Mouse (Mus musculus) stomach, embryonic 16.5 days (tissue): Measurements from ENCODE around the gene Asap3. TPM values are rescaled to one million over a fixed set of nuclear protein-coding genes. Genes with fewer than 3 reads are reported as not detected.

Experiments
- ATAC-seq: fragments of 200-750 bp; cut with Nextera tagmentation; 2 replicates; pipeline ENCODE4 v1.8.0; 2017; ENCODE audit warnings: moderate number of reproducible peaks, moderate TSS enrichment; ENCODE audit not compliant: insufficient read depth, low FRiP score
- H3K27ac ChIP-seq: fragments of 300-500 bp; sonication (generic); 2 replicates; pipeline ENCODE4 v1.5.1; 2014; ENCODE audit warnings: low read length
- H3K27me3 ChIP-seq: fragments of 300-500 bp; sonication (generic); 2 replicates; pipeline ENCODE4 v1.6.1; 2014; ENCODE audit warnings: low read length, control low read depth, mixed read lengths; ENCODE audit not compliant: control insufficient read depth, insufficient read depth
- H3K36me3 ChIP-seq: fragments of 300-500 bp; sonication (generic); 2 replicates; pipeline ENCODE4 v1.6.1; 2014; ENCODE audit warnings: low read length; ENCODE audit not compliant: control insufficient read depth, insufficient read depth
- H3K4me1 ChIP-seq: fragments of 300-500 bp; sonication (generic); 2 replicates; pipeline ENCODE4 v1.6.1; 2014; ENCODE audit warnings: low read length, control low read depth, mixed read lengths; ENCODE audit not compliant: control insufficient read depth, insufficient read depth
- H3K4me2 ChIP-seq: fragments of 300-500 bp; sonication (generic); 2 replicates; pipeline ENCODE4 v1.6.1; 2014; ENCODE audit warnings: low read depth, low read length, mixed read lengths
- H3K4me3 ChIP-seq: fragments of 300-500 bp; sonication (generic); replicated peaks from 2 replicates; pipeline ENCODE4 v1.5.1; 2014; ENCODE audit warnings: mild to moderate bottlenecking, low read length
- H3K9ac ChIP-seq: fragments of 300-500 bp; sonication (generic); 2 replicates; pipeline ENCODE4 v1.6.1; 2014; ENCODE audit warnings: low read length
- H3K9me3 ChIP-seq: fragments of 300-500 bp; sonication (generic); replicated peaks from 2 replicates; pipeline ENCODE4 v1.6.1; 2016; ENCODE audit warnings: low read length, control low read depth; ENCODE audit not compliant: control insufficient read depth
- WGBS: fragments of 180-500 bp; shearing (Covaris S2); extraction: QIAGEN DNeasy Blood & Tissue Kit; methylation state at CpG from one replicate; pipeline ENCODE4 v1.1.7; 2014; 5-methylcytosine and 5-hydroxymethylcytosine counted together
- polyA plus RNA-seq: library from polyadenylated mRNA; unstranded; fragments of >200 nt; fragmentation: Nextera tagmentation; extraction: Ambion mirVana; gene quantifications from 2 replicates; pipeline ENCODE4 v1.2.1, GENCODE M21; 2015

Asap3 gene
- polyA plus RNA-seq, 1 experiment from 2014 or later = 7.0 TPM

DNA sequence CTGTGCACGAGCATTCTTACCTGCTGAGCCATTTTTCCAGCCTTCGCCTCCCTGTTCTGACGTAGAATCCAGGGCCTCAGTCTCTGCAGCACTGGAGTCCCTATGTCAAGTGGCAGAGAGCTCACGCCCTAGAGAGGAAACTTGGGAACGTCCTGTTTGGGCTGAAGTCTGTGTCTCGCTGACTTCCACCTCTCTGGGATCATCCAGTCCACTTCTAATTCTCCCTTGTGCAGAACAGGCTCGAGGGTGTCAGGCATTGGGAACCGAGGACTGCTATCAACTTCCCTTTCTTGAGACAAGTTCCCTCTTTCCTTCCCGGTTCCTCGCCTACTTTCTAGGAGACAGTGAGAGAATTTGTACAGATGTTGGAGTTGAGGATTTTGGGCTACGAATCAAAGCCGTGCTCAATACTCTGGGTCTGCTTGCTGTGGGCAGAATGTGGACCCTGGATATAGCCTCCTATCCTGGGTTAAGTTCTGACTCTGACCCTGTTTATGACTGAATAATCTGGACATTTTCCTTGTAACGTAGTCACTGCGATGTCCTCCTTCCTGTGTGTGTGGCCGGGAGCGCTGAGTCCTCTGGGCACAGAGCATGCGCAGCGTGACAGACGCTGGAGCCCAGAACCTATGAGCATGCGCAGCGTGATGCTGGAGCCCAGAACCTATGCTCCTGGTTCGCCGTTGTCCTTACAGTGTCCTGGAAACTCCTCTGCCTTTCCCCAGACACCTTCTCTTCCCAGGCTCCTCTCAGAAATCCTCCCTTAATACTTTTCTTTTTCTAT, 18.7 kb downstream of the Asap3 start:
- H3K9me3 ChIP-seq = no peaks in the 10 kb centered on the region
- no peaks in the 10 kb centered on the region for H3K36me3 ChIP-seq
- H3K9ac ChIP-seq = no peak overlapping the region
- H3K4me1 ChIP-seq = peaks cover 12% of the 10 kb centered on the region
- 79% methylated on average over 23 of the region's 23 CpGs for WGBS
- no peak overlapping the region for H3K27ac ChIP-seq
- H3K27me3 ChIP-seq = no peaks in the 10 kb centered on the region
- H3K4me3 ChIP-seq = no peak overlapping the region
- ATAC-seq = no peak
- H3K4me2 ChIP-seq = no peak overlapping the region

DNA sequence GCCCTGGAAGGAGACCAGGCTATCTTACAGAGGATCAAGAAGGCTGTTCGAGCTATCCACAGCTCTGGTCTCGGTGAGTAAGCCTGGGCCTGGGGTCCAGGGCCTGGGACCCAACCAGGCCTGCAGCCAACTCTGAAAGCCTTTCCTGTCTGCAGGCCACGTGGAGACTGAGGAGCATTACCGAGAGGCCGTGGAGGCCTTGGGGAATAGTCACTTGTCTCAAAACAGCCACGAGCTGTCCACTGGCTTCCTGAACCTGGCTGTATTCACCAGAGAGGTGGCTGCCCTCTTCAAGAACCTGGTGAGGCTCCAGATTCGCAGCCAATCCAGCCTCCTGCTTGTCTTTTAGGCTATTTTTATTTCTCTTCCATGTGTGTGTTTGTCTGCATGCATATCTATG, 21.2 kb downstream of the Asap3 start:
- Histone ChIP-seq H3K9me3 (no peaks in the 10 kb centered on the region), H3K9ac (no peak overlapping the region), H3K36me3 (no peaks in the 10 kb centered on the region), H3K4me2 (no peak overlapping the region), H3K4me3 (no peak overlapping the region), H3K4me1 (no peaks in the 10 kb centered on the region), H3K27ac (no peak overlapping the region), H3K27me3 (no peaks in the 10 kb centered on the region)
- WGBS = 63% methylated on average over 7 of the region's 7 CpGs
- no peak for ATAC-seq

DNA sequence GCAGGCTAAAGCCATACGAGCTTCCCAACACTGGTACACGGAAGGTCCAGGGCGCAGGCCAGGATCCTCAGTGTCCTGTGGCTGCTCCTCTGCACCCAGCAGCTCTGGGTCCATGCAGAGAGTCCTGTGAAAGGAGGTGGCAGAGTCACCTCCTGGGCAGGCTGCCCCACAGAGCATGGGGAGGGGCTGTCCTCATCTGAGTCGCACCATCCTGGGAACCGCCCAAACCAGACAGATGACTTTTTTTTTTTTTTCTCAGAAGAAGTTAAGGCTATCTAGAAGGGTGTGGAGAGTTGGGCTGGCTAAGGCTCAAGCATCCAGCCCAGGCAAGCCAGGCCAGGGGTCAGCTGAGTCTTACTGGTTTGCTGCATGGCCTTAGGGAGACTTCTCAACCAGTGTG, 22.5 kb downstream of the Asap3 start:
- no peaks in the 10 kb centered on the region for H3K4me1 ChIP-seq
- no peaks in the 10 kb centered on the region for H3K9me3 ChIP-seq
- H3K27ac ChIP-seq = no peak overlapping the region
- H3K9ac ChIP-seq = no peak overlapping the region
- ATAC-seq = peak; percentile 74; the same call in 1 of the 2 replicates
- H3K36me3 ChIP-seq = no peaks in the 10 kb centered on the region
- no peak overlapping the region for H3K4me3 ChIP-seq
- 74% methylated on average over 5 of the region's 5 CpGs for WGBS
- no peak overlapping the region for H3K4me2 ChIP-seq
- no peaks in the 10 kb centered on the region for H3K27me3 ChIP-seq

DNA sequence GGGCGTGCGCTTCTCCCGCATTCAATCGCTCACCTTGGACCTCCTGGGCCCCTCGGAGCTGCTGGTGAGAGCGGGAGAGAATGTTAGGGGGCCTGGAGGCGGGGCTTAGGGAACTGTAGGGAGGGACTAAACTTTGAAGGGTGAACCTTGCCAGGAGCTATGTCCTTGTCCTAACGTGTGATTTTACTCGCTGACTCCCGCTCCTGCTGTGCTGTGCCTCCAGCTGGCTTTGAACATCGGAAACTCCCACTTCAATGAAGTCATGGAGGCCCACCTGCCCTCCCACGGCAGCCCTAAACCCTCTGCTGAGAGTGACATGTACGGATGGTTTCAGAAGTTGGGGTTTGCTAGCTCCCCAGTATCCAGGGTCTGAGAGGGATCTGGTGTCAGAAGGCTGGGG, 32.5 kb downstream of the Asap3 start:
- Histone ChIP-seq H3K4me3 (no peak overlapping the region), H3K36me3 (peaks cover under 1% of the 10 kb centered on the region; the same call in 1 of the 2 replicates), H3K27me3 (no peaks in the 10 kb centered on the region), H3K9ac (peak overlapping the region; percentile 33; the same call in 1 of the 2 replicates), H3K4me1 (no peaks in the 10 kb centered on the region), H3K4me2 (no peak overlapping the region), H3K27ac (no peak overlapping the region), H3K9me3 (no peaks in the 10 kb centered on the region)
- 39% methylated on average over 13 of the region's 13 CpGs for WGBS
- ATAC-seq = no peak

DNA sequence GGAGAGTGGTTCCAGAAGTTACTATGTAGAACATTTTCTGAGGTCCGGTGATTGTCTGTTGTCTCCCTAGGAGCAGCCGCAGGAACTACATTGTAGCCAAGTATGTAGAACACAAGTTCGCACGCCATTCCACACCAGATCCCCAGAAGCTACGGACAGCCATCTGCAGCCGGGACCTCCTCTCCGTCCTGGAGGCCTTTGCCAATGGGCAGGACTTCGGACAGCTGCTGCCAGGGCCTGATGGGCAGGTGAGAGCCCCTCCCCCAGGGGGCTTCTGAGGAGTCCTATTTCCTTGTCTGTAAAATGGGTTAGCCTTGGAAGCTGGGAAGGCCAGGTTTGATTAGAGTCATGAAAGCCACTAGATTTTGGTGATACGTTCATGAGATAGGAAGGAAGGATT, 32.9 kb downstream of the Asap3 start:
- 0 out of 2 replicates have a peak, but pooled peaks cover 3% of the 10 kb centered on the region for H3K36me3 ChIP-seq
- H3K4me2 ChIP-seq = no peak overlapping the region
- H3K27ac ChIP-seq = no peak overlapping the region
- 78% methylated on average over 9 of the region's 9 CpGs for WGBS
- no peaks in the 10 kb centered on the region for H3K27me3 ChIP-seq
- H3K4me3 ChIP-seq = no peak overlapping the region
- ATAC-seq = no peak
- no peaks in the 10 kb centered on the region for H3K9me3 ChIP-seq
- H3K4me1 ChIP-seq = no peaks in the 10 kb centered on the region
- peak overlapping the region; percentile 33; the same call in 1 of the 2 replicates for H3K9ac ChIP-seq

DNA sequence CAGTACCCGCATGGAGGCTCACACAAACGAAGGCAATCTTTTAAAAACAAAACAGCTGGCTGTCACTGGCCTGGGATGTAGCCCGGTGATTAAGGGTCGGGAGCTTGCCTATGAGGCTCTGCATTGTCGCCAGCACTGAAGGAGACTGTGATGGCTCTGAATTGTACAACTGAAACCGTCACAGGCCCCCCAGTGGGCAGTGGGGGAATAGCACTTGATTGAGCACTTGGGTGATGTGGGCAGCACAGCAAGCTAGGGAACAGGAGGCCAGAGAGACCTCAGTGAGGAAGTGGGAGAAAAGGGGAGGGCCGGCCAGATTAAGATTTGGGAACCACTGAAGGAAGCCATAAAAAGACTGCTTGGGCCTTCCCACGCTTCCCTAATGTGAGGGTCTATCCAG, 33.5 kb downstream of the Asap3 start:
- H3K9ac ChIP-seq = no peak overlapping the region
- ATAC-seq = no peak
- WGBS = 26% methylated on average over 8 of the region's 8 CpGs
- no peak overlapping the region for H3K4me3 ChIP-seq
- H3K4me1 ChIP-seq = no peaks in the 10 kb centered on the region
- H3K27ac ChIP-seq = no peak overlapping the region
- 0 out of 2 replicates have a peak, but pooled peaks cover 3% of the 10 kb centered on the region for H3K36me3 ChIP-seq
- no peak overlapping the region for H3K4me2 ChIP-seq
- no peaks in the 10 kb centered on the region for H3K27me3 ChIP-seq
- H3K9me3 ChIP-seq = no peaks in the 10 kb centered on the region

DNA sequence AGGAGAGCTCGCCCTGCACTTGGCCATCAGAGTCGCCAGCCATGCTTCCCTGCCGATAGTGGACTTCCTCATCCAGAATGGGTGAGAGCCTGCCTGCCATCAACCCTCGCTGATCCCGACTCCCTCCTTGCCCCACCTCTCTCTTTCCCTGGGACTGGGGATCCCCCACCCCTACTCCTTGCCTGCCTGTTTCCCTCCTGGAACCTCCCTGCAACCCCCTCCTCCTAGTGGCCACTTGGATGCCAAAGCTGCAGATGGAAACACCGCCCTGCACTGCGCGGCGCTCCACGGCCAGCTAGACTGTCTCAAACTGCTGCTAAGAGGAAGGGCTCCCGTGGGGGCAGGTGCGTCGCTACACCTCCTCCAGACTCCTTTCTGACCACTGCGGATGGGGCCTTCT, 34.0 kb downstream of the Asap3 start:
- Histone ChIP-seq H3K4me2 (no peak overlapping the region), H3K9ac (no peak overlapping the region), H3K27ac (no peak overlapping the region), H3K9me3 (no peaks in the 10 kb centered on the region), H3K4me3 (no peak overlapping the region), H3K36me3 (0 out of 2 replicates have a peak, but pooled peaks cover 3% of the 10 kb centered on the region), H3K27me3 (no peaks in the 10 kb centered on the region), H3K4me1 (no peaks in the 10 kb centered on the region)
- ATAC-seq = no peak
- WGBS = 77% methylated on average over 14 of the region's 14 CpGs

DNA sequence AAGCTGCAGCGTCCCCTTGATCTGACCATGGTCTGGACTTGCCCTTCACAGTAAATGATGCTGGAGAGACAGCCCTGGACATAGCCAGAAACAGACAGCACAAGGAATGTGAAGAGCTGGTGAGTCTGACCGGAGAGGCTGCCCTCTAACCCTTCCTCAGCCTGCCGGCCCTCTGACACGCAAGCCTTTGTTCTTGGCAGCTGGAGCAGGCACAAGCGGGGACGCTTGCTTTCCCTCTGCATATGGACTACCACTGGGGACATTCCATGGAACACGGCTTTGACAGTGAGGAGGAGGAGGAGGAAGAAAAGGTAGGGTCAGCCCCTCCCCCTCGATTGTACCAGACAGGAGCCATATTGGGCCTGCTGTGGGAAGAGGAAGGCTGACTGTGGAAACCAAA, 34.8 kb downstream of the Asap3 start:
- H3K27me3 ChIP-seq = no peaks in the 10 kb centered on the region
- no peak for ATAC-seq
- 69% methylated on average over 8 of the region's 8 CpGs for WGBS
- H3K27ac ChIP-seq = no peak overlapping the region
- no peaks in the 10 kb centered on the region for H3K9me3 ChIP-seq
- H3K4me1 ChIP-seq = 0 out of 2 replicates have a peak, but pooled peaks cover under 1% of the 10 kb centered on the region
- H3K9ac ChIP-seq = no peak overlapping the region
- H3K36me3 ChIP-seq = 0 out of 2 replicates have a peak, but pooled peaks cover 3% of the 10 kb centered on the region
- no peak overlapping the region for H3K4me2 ChIP-seq
- no peak overlapping the region for H3K4me3 ChIP-seq

DNA sequence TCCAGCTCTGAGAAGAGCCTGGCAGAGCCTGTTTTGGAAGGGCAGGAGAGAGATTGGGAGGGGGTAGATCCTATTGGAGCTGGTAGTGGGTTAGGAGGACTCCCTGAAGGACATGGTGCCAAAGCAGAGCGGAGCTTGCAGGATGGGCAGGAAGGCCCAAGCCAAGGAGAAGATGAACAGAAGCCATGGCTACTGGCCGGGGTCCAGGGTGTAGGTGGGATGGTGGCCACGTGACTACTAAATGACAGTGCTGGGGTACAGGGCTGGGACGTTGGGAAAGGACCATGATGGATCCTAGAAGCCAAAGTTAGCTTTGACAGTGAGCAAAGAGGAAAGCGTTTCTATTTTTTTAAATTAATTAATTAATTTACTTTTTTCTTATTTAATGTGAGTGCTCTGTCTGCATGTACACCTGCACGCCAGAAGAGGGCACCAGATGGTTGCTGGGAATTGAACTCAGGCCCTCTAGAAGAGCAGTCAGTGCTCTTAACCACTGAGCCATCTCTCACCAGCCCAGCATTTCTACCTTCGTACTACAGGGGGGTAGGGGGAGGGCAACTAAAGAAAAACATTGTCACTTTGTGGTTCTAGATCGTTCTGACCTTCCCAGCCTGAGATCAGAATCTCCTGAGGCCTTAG, 36.0 kb downstream of the Asap3 start:
- H3K9me3 ChIP-seq = no peaks in the 10 kb centered on the region
- H3K27me3 ChIP-seq = peaks cover 8% of the 10 kb centered on the region
- H3K4me2 ChIP-seq = no peak overlapping the region
- H3K36me3 ChIP-seq = 0 out of 2 replicates have a peak, but pooled peaks cover 3% of the 10 kb centered on the region
- no peak for ATAC-seq
- no peak overlapping the region for H3K9ac ChIP-seq
- no peak overlapping the region for H3K27ac ChIP-seq
- H3K4me3 ChIP-seq = no peak overlapping the region
- 47% methylated on average over 8 of the region's 8 CpGs for WGBS
- peaks cover 13% of the 10 kb centered on the region for H3K4me1 ChIP-seq
